Mouse (Mus musculus) E14TG2a.4 (cell line): ENCODE measurements around the gene Mosmo.

Source experiments
- CTCF ChIP-seq: conservative IDR thresholded peaks from 2 replicates; pipeline ENCODE4 v1.5.1; 2014; ENCODE audit warnings: low read length
- NANOG ChIP-seq: IDR thresholded peaks from 2 replicates; pipeline ENCODE4 v1.6.1; 2014; ENCODE audit warnings: borderline replicate concordance, low read length, mixed read lengths
- POU5F1 ChIP-seq: IDR thresholded peaks from 2 replicates; pipeline ENCODE4 v1.6.1; 2014; ENCODE audit warnings: low read length, borderline replicate concordance

- no peak for TF ChIP-seq CTCF
- no peak for TF ChIP-seq NANOG
- TF ChIP-seq POU5F1: no peak
Observed at GRCm38 (mm10) chr7:120662079-120662478, 15.3 kb upstream of the Mosmo start.
